Mouse (Mus musculus): Measurements from ENCODE around the gene Trio. TPM values are rescaled to one million over a fixed set of nuclear protein-coding genes. Genes with fewer than 3 reads are reported as not detected.
"Not testable (repeated sequence)": the region's sequence is repeated elsewhere in the genome, so short reads cannot be mapped to it uniquely, and the experiment has no call there.

The Trio gene
- total RNA-seq, 2 experiments from 2014 or later: 266 to 349 TPM

- no peak for DNase-seq
These were observed 265.0 kb downstream of the Trio start for GRCm38 (mm10) chr15:27760655-27761054.

- DNase-seq: no peak
These were observed 265.8 kb downstream of the Trio start for GRCm38 (mm10) chr15:27759890-27760289.

DNA sequence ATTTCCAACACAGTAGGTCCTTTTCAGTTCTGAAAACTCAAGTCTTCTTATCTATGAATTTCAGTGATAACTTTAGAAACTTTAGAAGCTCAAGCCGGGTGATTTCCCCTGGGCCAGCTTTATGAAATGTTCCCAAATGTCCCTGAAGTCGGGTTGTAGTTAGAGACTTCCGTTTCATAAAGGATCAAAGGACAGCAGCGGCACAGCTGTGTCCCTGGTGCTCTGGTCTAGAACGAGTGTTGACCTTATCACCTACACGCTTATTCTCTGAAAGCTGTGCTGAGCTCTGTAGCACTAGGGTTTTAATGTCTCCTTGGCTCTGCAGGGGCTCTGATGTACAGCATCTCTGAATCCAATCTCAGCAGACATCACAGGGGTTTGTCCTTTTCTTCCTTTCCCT, 267.0 kb downstream of the Trio start:
- no peak for DNase-seq

DNA sequence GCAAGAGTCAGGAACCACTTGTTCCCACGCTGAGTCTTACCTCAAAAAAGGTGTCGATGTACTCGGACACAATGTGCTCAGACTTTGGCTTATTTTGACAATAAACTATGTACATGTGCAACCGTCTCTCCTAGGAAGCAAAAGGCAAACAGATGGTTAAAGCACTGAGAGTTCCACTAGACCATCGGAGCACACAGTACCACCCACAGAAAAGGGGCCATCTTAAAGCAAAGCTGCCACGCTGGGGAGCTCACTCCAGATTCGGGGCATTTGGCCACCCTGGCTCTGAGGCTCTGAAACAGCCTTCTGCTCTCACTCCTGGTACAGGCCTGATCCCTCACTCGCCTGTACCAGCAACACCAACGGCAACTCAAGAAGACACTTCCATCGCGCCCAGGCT, 269.2 kb downstream of the Trio start:
- peak in 1 of 2 experiments; percentile 50 for DNase-seq

DNA sequence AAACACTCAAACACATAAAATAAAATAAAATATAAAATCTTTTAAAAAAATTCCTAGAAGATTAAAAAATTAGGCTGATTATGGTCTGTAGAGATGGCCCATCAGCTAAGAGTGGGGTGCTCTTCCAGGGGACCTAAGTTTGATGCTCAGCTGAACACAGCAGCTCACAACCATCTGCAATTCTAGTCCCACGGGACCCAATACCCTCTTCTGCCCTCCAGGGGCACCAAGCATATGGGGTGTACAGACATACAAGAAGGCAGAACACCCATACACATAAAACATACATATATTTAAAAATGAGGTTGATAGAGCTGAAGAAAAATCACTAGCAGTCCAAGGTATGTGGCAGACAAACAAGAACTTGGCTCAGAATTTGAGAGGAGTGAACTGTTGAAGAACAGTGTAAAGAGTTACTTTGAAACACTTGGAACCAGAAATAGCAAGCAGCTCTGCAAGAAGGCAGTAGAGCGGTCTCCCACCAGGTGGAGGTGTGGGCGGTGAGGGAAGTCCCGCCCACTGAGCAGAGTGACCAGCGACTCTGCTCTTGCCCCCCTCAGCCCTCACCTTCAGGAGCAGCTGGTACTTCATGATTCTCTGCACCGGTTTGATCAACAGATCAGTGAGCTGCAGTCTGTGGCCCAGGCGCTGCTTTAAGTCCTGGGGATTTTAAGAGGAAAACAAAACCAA, 270.9 kb downstream of the Trio start:
- DNase-seq: no peak

DNA sequence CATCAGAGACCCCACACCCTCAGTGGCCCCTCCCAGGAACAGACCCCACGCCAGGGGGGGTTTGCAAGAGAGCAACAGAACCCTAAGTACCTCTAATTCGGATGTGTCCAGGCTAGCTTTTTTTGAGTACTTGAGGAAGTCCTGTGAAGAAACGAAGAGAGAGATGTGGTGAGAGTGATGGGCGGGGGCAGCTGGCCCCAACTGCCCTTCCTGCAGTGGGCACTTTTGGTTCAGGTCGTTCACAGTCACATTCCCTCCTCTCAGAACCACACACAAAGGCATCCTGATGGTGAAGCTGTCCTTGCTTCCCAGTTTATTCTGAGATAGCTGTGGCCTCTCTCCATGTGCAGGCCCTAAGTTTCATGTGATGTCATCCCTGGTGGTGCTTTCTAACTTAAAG, 271.7 kb downstream of the Trio start:
- DNase-seq: no peak

- DNase-seq: no peak
These were observed 272.8 kb downstream of the Trio start for GRCm38 (mm10) chr15:27752677-27753342.

GRCm38 (mm10) chr15:27751612-27752405, 273.8 kb downstream of the Trio start:
- DNase-seq: no peak

- no peak for DNase-seq
These were observed 276.9 kb downstream of the Trio start for GRCm38 (mm10) chr15:27748739-27749138.

DNA sequence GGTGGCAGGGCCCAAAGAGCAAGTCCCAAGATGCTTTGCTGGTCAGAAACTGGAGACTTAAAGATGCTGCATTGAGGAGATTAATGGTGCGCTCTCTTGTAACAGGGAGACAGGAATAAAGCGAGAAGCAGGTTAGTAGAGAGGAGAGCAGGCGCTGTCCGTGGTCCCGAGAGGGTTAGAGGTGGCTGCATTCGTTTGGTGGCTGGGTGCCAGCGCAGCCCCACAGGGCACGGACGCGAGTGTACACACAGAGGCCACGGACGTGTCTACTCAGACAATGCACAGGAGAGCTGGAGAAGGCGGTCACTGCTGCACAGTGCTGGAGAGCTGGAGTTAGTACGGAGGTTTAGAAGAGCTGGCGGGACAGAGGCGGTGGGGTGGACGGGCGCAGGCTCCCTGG, 278.1 kb downstream of the Trio start:
- DNase-seq: no peak

DNA sequence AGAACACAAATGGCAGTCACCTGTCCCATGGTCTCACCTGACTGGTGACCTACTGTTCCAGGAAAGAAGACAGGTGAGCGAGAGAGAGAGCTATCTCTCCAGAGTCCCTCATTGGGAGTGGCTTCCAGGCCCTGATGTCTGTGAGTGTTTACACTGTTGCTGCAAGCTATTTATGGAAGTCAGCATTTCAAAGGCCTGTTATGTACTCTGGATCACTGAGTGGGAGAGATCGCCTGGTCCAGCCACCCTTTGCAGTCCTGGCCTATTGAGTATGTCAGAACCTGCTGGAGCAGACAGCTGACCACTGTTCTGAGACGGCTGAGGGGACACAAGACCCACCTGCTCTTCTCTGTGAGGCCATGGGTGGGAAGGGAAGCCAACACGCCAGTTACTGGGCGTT, 280.7 kb downstream of the Trio start:
- no peak for DNase-seq

GRCm38 (mm10) chr15:27740080-27740479, 285.6 kb downstream of the Trio start:
- DNase-seq: no peak

GRCm38 (mm10) chr15:27731818-27732217, 293.8 kb downstream of the Trio start:
- no peak for DNase-seq

- DNase-seq: no peak
These were observed 299.4 kb downstream of the Trio start for GRCm38 (mm10) chr15:27726228-27726627.

DNA sequence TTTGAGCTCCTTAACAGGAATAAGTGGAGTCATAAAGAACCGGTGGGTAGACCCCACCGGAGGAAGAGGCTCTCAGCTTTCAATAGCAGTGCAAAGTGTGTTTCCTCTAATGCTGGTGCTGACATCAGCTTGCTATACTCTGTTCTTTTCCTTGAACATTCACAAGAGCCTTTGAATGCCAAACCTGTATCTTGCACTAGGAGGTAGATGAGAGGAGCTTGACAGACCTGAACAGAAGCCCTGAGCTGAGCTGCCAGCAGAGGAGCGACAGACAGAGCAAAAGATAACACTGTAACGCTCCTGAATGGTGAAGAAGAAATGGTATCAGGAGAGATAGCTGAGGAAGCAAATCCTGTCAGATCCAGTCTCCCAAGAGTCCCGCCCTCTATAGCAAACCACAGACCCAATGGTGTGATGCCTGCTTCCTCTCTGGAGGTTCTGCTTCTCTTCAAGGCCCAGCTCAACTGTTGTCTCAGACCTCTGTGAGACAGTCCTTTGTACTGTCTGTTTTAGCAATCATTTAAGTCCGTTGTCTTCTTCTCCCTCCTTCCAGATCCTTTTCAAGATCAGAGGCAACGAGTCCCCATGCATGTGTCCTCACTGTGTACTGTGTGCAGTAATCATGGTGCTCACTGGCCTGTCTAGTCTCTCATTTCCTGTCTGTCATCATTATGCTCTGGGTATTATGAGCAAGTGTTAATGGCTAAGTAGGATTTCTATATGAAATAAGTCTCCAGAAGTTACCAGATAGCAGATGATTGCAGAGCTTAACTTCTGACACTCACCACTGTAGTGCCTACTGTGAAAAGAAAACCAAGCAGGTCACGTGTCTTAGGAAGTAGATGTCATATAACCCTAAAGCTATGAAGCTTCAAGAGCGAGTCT, 300.6 kb downstream of the Trio start:
- DNase-seq: no peak

- DNase-seq: no peak
These were observed 301.4 kb downstream of the Trio start for GRCm38 (mm10) chr15:27724298-27724697.

- no peak for DNase-seq
These were observed 301.9 kb downstream of the Trio start for GRCm38 (mm10) chr15:27723746-27724145.

DNA sequence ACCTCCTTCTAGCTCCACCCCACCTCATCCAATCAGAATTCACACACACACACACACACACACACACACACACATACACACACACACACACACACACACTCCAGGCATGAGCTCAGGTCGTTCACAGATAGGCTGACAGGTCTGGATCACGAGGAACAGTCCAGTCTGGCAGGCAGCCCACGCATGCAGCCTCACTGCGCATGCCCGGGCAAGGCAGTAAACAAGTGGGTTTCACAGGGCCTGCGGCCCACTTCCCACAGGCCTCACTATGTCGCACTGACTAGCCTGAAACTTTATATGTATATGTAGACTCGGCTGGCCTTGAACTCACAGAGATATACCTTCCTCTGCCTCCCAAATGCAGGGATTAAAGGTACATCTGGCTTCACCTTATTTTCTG, 305.4 kb downstream of the Trio start:
- DNase-seq: not testable (repeated sequence)

- no peak for DNase-seq
These were observed 307.0 kb downstream of the Trio start for GRCm38 (mm10) chr15:27718668-27719067.

DNA sequence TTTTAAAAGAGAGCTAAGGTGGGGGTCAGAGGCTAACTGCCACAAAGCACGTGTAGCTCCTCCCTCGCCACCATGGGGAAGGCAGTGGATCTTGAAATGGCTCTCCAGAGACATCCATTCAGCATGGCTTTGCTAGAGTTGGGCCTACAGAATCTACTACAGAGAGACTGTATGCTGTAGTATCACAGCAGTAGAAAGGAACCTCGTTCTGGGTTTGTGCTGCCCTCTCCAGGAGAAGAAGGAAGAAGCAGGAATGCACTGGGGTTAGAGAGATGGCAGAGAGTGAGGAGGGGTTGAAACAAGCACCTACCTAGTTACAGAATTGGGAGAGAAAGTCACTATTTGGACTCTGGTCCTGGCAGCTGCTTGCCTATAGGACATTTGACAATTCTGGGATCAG, 310.3 kb downstream of the Trio start:
- DNase-seq: peak in 1 of 2 experiments; percentile 45

DNA sequence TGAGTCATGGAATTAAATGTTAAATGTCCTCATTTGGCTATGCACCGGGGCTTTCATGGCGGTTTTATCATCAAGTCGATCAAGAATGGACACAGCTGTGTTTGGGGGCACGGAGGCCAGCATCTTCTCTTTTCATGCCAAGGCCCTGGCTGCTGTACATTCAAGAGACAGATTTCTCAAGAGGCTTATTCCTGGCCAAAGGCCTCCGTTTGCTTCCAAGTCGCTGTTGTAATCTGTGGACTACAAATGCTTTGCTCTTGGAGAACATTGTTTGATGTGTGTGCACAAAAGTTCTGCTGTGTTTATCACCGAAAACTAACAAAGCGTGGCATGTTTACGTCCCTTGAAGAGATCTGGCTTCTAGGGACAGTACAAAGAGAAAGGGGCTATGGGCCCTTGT, 314.9 kb downstream of the Trio start:
- no peak for DNase-seq

DNA sequence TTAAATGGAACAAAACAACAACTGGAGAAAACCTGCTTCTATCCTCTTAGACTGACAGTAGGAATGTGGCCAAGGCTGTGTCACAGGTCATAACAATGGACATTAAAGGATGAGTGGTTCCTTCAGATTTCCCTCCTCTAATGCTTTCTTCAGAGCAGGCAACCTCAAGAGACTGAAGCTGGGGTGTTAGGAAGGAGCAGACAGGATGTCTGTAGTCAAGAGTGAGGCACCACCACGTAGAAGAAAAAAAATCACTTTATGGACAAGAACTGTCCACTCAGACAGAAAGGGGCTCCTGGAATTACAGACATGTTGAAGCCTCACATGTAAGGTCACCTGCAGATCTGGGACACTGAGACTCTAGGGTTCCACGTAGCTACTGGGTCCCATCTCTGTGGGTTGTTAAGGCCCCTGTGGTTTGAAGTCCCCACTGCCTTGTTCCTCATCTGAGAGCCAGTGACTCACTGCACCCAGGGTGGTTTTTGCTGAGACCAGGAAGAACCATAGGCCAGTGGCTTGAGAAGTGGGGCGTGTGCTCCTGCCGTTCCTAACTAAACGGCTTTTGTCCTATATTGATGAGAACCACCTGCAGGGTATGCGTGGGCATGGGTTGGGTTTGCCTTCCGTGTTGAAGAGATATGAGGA, 316.6 kb downstream of the Trio start:
- no peak for DNase-seq
